Mouse (Mus musculus): ENCODE measurements around the gene Tbp. TPM values are rescaled to one million over a fixed set of nuclear protein-coding genes. Genes with fewer than 3 reads are reported as not detected.

The Tbp gene
- total and polyA plus RNA-seq, 2 experiments from 2014 or later, result 43.2 to 43.5 TPM

DNA sequence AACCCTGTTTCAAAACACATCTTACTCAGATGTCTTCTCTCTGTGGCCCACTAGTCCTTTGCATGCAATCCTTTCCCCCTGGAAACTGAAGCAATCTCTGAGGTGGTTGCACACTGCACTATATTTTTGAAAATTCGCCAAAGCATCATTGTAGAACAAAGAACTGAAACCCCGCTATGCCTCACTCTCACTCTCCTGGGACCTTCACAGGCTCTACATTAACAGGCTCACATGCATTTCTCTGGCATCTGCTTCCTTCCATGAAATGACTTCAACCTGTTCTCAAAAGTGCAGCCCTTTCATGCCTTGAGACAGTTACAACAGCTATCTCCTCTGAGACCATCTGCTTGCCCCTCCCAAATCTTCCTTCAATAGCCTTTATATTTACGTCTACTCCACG is 46.8 kb downstream of the Tbp start:
- no peak overlapping the region for H3K27ac ChIP-seq (ENCODE audit: low read depth, low read length)
- H3K36me3 ChIP-seq (ENCODE audit: insufficient read depth, low read length), result no peaks in the 10 kb centered on the region
- 70% methylated on average over 4 of the region's 4 CpGs for WGBS
- H3K4me3 ChIP-seq (ENCODE audit: low read depth, low read length), result no peak overlapping the region
- H3K4me1 ChIP-seq (ENCODE audit: insufficient read depth, low read length), result no peaks in the 10 kb centered on the region
- no peak for ATAC-seq (ENCODE audit: low FRiP score)
- no peak for TF ChIP-seq CTCF (IDR thresholded peaks at IDR 0.05)
- H3K27me3 ChIP-seq (ENCODE audit: insufficient read depth, low read length), result no peaks in the 10 kb centered on the region
- H3K9ac ChIP-seq (replicated peaks; ENCODE audit: low read length, poor library complexity, severe bottlenecking), result no peak overlapping the region
- H3K9me3 ChIP-seq (ENCODE audit: low read length), result no peaks in the 10 kb centered on the region
- DNase-seq (ENCODE audit: low spot score), result no peak
- H3K4me2 ChIP-seq (ENCODE audit: low read depth, low read length, poor library complexity, severe bottlenecking), result no peak overlapping the region

DNA sequence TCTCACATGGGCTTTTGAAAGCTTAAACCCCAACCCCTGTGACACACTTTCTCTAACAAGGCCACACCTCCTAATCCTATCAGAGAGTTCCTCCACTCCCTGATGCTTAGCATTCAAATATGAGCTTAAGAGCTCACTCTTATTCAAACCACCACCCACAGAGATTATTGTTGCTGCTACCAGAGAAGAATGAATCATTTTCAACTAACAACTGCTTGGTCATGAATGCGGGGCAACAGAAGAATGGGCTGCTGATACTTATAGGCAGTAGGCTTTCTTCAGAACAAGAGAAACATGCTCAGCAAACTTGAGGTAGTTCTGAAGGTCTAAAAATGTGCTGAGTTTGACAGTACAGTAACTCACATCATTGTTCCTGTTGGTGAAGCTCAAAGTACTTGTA is 50.0 kb downstream of the Tbp start:
- Histone ChIP-seq H3K27ac (ENCODE audit: low read depth, low read length) (no peak overlapping the region), H3K27me3 (ENCODE audit: insufficient read depth, low read length) (no peaks in the 10 kb centered on the region), H3K4me1 (ENCODE audit: insufficient read depth, low read length) (no peaks in the 10 kb centered on the region), H3K9ac (replicated peaks; ENCODE audit: low read length, poor library complexity, severe bottlenecking) (no peak overlapping the region), H3K36me3 (ENCODE audit: insufficient read depth, low read length) (no peaks in the 10 kb centered on the region), H3K4me2 (ENCODE audit: low read depth, low read length, poor library complexity, severe bottlenecking) (no peak overlapping the region), H3K4me3 (ENCODE audit: low read depth, low read length) (no peak overlapping the region), H3K9me3 (ENCODE audit: low read length) (no peaks in the 10 kb centered on the region)
- 26% methylated on average over 1 of the region's 1 CpGs for WGBS
- no peak for ATAC-seq (ENCODE audit: low FRiP score)
- TF ChIP-seq CTCF (IDR thresholded peaks at IDR 0.05), result no peak
- no peak for DNase-seq (ENCODE audit: low spot score)

DNA sequence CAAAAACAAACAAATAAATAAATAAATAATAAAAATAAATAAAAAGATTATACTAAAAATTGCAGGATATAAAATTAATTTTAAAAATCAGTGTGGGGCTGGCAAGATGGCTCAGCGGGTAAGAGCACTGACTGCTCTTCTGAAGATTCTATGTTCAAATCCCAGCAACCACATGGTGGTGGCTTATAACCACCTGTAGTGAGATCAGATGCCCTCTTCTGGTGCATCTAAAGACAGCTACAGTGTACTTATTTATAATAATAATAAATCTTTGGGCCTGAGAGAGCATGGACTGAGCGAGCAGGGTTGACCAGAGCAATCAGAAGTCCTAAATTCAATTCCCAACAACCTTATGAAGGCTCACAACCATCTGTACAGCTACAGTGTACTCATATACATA is 60.3 kb downstream of the Tbp start:
- H3K4me1 ChIP-seq (ENCODE audit: insufficient read depth, low read length), result no peaks in the 10 kb centered on the region
- no peaks in the 10 kb centered on the region for H3K9me3 ChIP-seq (ENCODE audit: low read length)
- TF ChIP-seq CTCF (IDR thresholded peaks at IDR 0.05), result no peak
- H3K27me3 ChIP-seq (ENCODE audit: insufficient read depth, low read length), result no peaks in the 10 kb centered on the region
- H3K36me3 ChIP-seq (ENCODE audit: insufficient read depth, low read length), result no peaks in the 10 kb centered on the region
- 89% methylated on average over 2 of the region's 2 CpGs for whole genome bisulfite sequencing
- no peak overlapping the region for H3K4me3 ChIP-seq (ENCODE audit: low read depth, low read length)
- no peak overlapping the region for H3K4me2 ChIP-seq (ENCODE audit: low read depth, low read length, poor library complexity, severe bottlenecking)
- H3K9ac ChIP-seq (replicated peaks; ENCODE audit: low read length, poor library complexity, severe bottlenecking), result no peak overlapping the region
- no peak for DNase-seq (ENCODE audit: low spot score)
- no peak overlapping the region for H3K27ac ChIP-seq (ENCODE audit: low read depth, low read length)
- no peak for ATAC-seq (ENCODE audit: low FRiP score)

DNA sequence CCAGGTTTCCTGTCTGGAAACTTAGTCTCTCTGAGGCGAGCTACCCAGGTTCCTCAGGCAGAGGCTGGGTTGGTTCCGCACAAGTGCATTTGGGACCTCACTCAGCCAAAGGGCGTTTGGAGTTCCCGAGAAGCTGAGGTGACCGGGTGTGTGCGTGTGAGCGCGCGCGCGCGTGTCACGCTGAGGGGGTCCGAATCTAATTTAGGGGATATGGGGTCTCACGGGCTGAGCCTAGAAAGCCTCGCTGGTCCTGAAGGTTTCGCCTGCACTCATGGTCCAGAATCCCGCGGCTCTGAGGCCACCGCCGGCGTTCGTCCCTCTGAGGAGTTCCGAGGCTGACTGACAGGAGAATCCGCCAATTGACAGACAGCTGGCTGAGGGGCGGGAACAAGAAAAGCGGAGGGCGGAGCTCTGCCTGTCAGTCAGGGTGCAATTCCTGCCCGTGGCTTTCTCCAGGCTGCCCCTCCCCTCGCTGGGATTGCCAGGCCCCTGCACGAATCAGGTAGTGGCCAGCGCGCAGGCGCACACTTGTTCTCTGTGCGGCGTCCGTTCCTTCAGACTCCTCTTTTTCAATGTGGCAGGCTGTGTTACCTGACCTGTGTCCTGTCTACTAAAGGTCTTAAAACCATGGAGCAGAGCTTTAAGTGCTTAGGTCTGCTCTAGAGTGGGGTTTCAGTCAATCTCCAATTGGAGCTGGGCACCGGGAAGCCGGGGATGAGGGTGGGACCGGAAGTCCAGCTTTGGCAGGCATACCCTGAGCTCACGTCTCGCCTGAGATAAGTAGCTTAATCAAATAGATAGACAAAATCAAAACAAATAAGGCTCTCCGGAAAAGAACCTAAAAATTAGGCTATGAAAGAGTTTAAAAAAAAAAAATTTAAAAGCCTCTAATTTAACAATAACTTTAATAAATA is 64.6 kb downstream of the Tbp start, which contains the start of gene Prdm9:
TSS of gene Prdm9 (minus strand) at position 341 of the 914 bp plus-strand sequence.
- under 1% methylated on average over 43 of the region's 43 CpGs for WGBS
- peak; percentile 100 for ATAC-seq (ENCODE audit: low FRiP score)
- peak within 1 kb of the TSS; percentile 54 for H3K4me2 ChIP-seq (ENCODE audit: low read depth, low read length, poor library complexity, severe bottlenecking)

DNA sequence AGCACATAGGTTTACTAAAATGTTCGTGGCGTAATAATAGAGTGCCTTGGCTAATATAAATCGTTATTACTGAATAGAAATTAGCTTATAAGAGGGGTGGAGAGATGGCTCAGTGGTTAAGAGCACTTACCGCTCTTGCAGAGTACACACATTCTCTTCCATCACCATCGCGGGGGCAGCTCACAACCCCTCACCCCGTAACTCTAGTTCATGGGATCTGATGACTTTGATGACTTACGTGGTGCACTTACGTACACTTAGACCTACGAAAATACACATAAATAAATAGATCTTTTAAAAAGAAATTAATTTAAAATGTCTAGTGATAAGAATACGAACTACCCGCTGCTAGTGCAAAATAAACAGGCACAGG is 65.2 kb downstream of the Tbp start:
- ATAC-seq (ENCODE audit: low FRiP score) (no peak), DNase-seq (ENCODE audit: low spot score) (no peak)
- TF ChIP-seq CTCF (IDR thresholded peaks at IDR 0.05), result no peak
- Histone ChIP-seq H3K9ac (replicated peaks; ENCODE audit: low read length, poor library complexity, severe bottlenecking) (0 out of 2 replicates have a peak overlapping the region, but pooled peaks have one; percentile 26), H3K4me1 (ENCODE audit: insufficient read depth, low read length) (no peaks in the 10 kb centered on the region), H3K4me3 (ENCODE audit: low read depth, low read length) (peak overlapping the region; percentile 43), H3K36me3 (ENCODE audit: insufficient read depth, low read length) (no peaks in the 10 kb centered on the region), H3K9me3 (ENCODE audit: low read length) (no peaks in the 10 kb centered on the region), H3K4me2 (ENCODE audit: low read depth, low read length, poor library complexity, severe bottlenecking) (peak overlapping the region; percentile 54), H3K27ac (ENCODE audit: low read depth, low read length) (peak overlapping the region; percentile 96; the same call in 1 of the 2 replicates), H3K27me3 (ENCODE audit: insufficient read depth, low read length) (no peaks in the 10 kb centered on the region)
- WGBS, result 40% methylated on average over 12 of the region's 12 CpGs

More for the DNA sequence above, 64.6 kb downstream of the Tbp start, which contains the start of gene Prdm9:
- peak; percentile 98 for DNase-seq (ENCODE audit: low spot score)
- TF ChIP-seq CTCF (IDR thresholded peaks at IDR 0.05), result no peak
- Histone ChIP-seq H3K27ac (ENCODE audit: low read depth, low read length) (peak within 1 kb of the TSS; percentile 96), H3K9ac (replicated peaks; ENCODE audit: low read length, poor library complexity, severe bottlenecking) (peak within 1 kb of the TSS; percentile 78), H3K9me3 (ENCODE audit: low read length) (no peaks in the 10 kb centered on the region), H3K27me3 (ENCODE audit: insufficient read depth, low read length) (no peaks in the 10 kb centered on the region), H3K36me3 (ENCODE audit: insufficient read depth, low read length) (no peaks in the 10 kb centered on the region), H3K4me3 (ENCODE audit: low read depth, low read length) (peak within 1 kb of the TSS; percentile 43), H3K4me1 (ENCODE audit: insufficient read depth, low read length) (no peaks in the 10 kb centered on the region)

DNA sequence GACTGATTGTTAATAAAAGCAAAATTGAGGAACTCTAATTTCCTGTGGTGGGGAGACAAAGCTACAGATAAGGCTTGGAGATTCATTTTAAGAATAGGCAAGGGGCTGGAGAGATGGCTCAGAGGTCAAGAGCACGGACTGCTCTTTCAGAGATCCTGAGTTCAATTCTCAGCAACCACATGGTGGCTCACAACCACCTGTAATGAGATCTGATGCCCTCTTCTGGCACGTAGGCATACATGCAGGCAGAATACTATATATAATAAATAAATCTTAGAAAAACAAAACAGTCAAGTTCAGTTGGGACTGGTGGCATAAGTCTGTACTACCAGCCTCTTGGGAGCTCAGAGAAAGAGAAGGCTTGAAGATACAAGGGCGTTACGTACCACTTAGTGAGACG is 67.2 kb downstream of the Tbp start:
- 72% methylated on average over 5 of the region's 5 CpGs for WGBS
- no peak overlapping the region for H3K4me3 ChIP-seq (ENCODE audit: low read depth, low read length)
- H3K9ac ChIP-seq (replicated peaks; ENCODE audit: low read length, poor library complexity, severe bottlenecking), result no peak overlapping the region
- no peak overlapping the region for H3K4me2 ChIP-seq (ENCODE audit: low read depth, low read length, poor library complexity, severe bottlenecking)
- DNase-seq (ENCODE audit: low spot score) (no peak), ATAC-seq (ENCODE audit: low FRiP score) (no peak)
- TF ChIP-seq CTCF (IDR thresholded peaks at IDR 0.05), result 0 out of 2 replicates have a peak, but pooled peaks have one; percentile 12
- H3K36me3 ChIP-seq (ENCODE audit: insufficient read depth, low read length), result no peaks in the 10 kb centered on the region
- H3K4me1 ChIP-seq (ENCODE audit: insufficient read depth, low read length), result no peaks in the 10 kb centered on the region
- H3K9me3 ChIP-seq (ENCODE audit: low read length), result no peaks in the 10 kb centered on the region
- H3K27ac ChIP-seq (ENCODE audit: low read depth, low read length), result no peak overlapping the region
- no peaks in the 10 kb centered on the region for H3K27me3 ChIP-seq (ENCODE audit: insufficient read depth, low read length)
